Mouse (Mus musculus) right cerebral cortex, postnatal 4 days (tissue): Measurements from ENCODE around the gene 1700069L16Rik.

Source experiments
- DNase-seq: peaks from one replicate; pipeline ENCODE4 v3.0.0-alpha.2; 2022

The 1700069L16Rik gene

DNA sequence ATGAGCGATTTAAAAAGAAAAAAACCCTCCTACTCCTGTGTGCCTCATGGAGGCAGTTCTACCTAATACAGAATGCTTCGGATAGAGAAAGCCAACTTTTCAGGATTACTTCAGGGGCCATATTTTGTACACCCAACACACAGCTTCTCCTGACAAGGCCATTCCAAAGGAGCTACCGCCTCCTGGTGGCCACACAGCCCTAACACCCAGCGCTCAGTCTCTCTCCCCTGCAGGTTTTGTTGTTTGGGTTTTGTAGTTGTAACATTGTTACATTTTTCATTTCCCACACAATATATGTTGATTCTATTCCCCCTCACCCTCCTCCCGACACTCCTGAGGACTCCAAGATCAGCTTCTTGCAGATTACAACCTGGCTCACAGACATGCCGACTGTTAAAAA, 7.6 kb upstream of the 1700069L16Rik start:
- peak; percentile 87 for DNase-seq

DNA sequence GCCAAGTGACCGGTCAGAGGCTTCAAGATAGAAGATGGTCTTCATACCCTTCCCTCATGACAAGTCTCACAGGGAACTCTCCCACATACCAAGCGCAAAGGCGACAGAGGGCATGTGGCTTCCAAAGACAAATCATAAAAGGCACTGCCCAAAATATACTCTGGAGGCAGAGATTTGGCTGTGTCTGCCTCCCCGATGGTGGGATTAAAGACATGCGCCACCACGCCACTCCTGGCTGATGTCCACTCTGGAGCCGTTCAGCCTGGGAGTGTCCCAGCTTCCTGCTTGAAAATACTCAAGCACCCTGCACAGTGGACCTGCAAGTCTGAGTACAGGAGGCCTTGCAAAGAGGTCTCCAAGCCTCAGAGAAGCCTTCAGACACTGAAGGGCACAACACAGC, 6.6 kb upstream of the 1700069L16Rik start:
- DNase-seq = no peak

DNA sequence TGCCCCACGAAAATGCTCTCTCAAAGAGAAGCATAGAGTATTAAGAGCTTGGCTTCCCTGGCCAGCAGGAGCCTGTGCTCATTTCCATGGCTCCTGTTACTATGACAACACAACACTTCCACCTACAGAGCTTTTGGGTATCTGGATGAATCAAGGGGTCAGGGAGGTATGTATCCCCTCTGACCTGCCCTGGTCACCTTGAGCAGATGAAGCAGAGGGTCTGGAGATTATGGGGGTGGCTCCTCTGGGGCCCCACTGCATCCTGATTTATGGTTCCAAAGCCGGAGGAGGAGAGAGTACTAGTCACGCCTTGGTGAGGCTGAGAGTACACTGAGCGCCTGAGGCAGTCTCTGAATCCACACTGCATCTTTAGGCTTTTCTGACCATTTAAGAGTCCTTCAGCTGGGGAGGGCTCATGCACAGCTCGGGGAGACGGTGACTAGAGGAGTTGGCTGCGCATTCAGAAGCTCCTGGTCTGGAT, 6.1 kb upstream of the 1700069L16Rik start:
- no peak for DNase-seq

DNA sequence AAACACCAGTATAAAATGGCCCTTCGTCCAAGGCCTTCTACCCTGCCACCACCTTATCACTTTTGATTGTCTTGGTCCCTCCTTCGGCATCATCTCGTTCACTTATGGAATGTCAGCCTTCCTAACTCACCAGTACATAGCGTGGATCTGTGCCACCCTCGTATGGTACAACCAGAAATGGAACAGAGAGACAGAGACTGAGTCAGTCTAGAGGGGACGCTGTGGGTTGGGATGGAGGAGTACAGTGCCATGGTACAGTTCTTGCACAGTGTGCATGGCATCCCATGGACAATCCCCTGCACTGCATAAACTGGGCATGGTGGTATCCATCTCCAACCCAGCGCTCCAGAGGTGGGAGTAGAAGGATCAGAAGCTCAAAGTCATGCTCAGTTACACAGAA, 4.1 kb upstream of the 1700069L16Rik start:
- DNase-seq = no peak

DNA sequence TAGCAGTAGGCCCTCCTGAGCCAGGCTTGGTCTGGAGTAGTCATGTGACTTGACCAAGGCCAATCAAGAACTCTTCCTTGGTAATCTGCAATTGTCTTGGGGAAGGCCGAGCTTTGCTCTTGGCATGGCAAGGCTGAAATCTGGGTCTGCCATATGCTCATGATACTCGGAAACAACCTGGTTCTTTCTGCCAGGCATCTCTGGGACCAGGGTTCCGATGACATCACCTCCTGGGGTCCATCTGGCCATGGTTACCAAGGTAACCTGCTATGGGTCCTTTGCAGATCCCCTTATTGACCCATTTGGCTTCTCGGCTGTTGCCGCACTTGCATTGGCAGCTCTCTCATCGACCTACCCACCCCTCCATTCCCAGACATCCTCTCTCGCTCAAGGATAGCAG, 3.4 kb upstream of the 1700069L16Rik start:
- no peak for DNase-seq

DNA sequence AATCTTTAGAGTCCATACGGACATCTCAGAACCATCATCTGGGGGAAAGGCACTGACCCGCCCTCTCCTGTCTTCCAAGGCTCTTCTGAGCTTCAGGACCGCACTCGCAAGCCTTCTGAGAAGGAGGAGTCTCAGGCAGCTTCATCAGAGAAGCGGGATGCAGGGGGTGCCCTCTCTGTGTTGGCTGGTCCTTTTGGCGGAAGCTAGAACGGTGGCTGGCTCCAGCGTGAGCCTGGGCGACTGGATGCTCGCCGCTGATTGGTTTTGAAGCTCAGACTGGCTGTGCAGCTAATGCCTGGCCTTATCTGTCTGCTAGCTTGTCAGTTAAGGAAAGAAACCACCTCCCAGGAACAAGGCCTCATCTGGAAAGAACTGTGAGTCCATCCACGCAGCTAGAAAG, 2.7 kb upstream of the 1700069L16Rik start:
- DNase-seq = no peak

DNA sequence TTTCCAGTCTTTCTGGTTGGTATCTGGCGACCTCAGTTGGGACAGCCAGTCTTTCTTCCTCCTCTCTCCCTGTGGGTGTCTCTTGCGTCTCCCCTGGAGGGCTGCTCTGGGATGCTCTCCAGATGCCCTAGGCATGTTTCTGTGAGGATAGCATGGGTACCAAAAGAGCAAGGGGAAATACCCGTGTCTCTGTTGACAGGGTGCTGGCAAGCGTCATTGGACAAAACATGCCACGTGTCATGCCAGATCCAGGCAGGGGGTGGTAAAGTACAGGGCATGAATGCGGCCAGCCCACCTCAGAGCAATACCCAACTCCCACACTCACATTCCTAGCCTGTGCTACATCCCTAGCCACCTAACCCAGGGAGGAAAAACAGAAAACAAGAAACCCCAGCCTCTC, 2.0 kb upstream of the 1700069L16Rik start:
- no peak for DNase-seq

DNA sequence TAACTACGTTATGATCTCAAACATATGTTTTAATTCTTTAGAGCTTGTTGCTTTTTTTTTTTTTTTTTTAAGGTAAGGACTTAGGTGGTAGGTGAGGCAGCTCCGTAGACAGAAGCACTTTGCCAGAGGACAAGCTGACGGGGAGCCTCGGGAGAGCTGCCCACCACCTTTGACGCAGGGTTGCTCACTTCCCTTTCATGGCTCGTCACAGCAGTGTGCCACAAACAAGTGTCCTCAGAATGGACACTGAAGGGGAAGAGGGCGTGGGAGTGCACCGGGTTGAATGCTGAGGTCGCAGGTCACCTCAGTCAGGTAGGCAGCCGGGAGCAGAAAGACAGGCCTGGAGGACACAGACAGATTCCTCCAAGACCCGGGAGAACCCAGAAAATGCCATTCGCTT, 845 bp upstream of the 1700069L16Rik start:
- no peak for DNase-seq

DNA sequence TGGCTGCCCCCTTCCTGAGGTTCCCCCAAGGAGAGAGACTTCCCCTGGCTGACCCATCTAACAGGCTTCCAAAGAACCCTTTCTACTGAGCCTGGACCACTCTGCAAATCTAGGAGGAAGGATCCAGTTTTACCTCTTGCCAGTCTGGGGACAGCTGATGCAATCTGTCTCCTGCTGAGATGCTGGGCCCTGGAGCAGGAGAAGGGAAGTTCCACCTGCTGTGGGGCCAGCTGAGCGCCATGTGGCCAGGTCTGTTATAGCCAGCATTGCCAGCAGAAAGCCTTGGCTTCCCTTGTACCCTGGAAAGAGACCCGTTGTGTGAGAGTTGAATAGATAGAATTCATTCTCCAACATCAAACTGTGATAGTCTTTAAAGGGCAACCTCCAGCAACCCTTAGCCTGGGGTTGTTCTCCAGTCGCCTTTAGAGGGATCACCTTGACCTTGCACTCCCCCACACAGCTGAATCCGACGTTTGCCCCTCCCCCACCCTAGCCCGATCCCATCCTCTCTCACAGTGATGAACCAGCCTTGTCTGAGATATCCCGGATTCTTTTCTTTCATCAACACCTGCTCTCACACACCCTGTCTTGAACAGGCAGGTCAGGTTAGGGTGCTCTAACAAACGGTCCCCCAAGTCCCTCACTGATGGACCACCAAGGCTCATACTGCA, 870 bp downstream of the 1700069L16Rik start:
- DNase-seq = peak; percentile 33

DNA sequence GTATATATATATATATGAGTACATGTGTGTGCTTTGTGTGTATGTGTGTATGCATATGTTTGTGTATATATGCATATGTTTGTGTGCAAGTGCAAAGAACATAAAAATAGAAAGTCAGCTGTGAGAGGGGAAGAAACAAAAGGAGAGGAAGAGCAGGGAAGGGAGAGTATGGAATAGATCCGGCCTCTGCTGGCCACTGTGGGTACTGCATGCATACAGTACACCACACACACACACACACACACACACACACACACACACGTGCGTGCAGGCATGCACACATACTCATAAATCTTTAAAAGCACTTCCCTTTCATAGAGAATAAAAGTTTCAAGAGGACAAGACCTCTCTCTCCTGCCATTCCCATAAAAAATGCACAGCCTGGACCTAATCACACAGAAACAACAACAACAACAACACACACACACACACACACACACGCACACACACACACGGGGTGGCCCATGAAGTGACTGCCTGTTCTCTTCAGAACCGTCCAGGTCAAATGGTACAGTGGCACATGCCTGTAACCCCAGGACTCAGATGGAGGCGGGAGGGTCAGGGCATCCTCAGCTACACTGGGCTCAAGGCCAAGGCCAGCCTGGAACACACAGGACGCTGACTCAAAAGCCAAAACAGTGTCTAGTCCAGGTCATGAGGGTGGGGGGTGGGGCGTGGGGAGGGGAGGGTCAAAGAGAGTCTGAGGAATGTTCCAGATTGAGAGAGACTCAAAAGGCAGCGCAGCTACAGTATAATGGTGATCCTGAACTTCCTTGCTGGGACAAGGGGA, 2.2 kb downstream of the 1700069L16Rik start:
- peak; percentile 58 for DNase-seq

DNA sequence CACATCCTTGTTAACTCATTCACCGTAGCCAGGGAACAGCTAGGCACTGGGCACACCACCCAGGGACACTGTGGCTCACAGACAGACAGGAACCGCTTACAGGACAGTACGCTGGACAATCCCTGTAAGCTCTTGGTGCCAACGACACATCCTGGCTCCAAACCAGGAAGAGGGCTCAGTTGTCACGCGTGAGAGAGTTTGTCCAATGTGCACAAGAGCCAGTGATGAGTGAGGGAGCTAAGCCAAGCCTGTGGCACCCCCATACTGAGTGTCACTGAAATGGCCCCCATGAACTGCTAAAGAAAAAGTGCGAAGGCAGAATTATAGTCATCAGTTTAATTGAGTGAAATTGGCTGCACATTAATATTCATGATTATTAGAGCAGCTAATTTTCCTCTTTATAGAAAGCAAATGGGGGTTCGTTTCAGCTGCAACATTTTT, 5.3 kb downstream of the 1700069L16Rik start:
- DNase-seq = peak; percentile 15

DNA sequence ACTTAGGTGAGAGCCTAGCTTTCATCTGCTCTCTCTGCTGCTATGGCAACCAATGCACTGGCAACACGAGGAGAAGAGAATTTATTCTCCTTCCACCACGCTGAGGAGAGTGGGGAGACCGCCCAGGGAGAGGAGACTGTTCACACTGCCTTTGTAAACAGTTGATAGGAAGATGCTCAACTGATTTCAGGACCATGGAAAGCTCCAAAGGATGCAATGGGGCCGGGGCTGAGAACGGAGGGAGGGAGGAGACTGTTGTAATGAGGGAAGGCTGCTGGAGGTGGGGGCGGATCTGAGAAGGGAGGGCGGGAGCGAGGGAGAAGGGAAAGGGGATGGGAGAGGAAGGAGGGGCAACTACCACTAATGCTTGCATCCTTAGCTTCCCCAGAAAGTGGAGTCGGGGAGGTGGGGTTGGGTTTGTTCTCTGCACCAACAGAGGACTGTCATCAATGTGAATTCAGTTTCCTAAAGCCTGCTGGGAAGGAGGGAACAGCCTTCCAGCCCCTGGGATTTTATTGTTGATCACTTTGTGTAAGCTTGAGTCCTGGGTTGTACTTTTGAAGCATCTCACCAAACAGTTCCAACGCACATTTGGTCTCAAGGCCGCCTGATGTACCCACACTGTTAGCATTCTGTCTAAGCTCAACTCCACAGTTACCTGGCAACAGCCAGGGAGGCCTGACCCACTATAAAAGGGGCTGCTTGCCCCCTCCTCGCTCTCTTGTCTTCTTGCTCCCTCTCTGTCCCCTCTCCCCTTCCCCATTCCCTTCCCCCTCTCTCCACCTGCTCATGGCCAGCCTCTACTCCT, 7.8 kb downstream of the 1700069L16Rik start:
- DNase-seq = peak; percentile 60

DNA sequence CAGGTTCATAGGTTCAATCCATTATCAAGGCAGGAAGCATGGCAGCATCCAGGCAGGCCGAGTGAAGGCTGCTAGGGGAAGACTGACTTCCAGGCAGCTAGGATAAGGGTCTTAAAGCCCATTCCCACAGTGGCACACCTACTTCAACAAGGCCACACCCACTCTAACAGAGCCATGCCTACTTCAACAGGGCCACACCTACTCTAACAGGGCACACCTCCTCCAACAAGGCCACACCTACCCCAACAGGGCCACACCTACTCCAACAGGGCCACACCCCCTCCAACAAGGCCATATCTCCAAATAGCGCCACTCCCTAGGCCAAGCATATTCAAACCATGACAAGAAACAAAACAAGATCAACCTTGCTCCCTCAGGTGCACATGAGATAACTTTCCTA, 11.7 kb downstream of the 1700069L16Rik start:
- DNase-seq = no peak

DNA sequence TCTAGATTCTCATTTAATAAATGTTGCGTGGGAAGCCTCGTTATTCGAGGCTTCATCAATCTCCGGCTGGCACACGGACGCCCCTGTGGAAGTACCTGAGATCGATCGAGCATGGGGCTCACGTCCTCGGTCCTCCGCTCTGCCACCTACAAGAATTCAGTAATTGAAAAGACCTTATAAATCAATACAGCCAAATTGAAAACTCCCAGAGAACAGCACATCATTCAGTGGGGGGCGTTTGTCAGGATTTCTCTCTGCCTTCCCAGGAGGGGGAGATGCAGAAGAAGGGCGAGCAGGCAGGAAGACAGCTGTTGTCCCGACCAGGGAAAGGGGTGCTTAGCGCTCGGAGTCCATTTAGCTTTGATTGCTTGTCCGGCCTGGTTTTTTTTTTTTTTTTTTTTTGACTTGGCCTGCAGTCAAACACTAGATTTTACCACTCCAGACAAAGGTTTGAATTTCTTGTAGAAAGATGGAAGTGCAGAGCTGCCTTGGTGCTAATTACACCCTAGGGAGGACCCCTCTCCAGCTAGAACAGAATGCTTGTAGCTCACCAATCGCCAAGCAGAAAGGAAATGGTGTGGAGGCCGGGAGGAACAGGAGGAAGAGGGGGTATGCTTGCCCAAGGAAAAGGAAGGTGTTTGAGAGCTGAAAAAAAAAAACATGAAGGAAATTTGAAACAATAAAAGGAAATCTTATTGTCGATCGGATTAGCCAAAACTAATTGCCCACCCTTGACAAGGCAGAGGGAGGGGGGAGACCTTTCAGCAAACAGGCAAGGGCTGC, 20.6 kb downstream of the 1700069L16Rik start:
- DNase-seq = no peak

DNA sequence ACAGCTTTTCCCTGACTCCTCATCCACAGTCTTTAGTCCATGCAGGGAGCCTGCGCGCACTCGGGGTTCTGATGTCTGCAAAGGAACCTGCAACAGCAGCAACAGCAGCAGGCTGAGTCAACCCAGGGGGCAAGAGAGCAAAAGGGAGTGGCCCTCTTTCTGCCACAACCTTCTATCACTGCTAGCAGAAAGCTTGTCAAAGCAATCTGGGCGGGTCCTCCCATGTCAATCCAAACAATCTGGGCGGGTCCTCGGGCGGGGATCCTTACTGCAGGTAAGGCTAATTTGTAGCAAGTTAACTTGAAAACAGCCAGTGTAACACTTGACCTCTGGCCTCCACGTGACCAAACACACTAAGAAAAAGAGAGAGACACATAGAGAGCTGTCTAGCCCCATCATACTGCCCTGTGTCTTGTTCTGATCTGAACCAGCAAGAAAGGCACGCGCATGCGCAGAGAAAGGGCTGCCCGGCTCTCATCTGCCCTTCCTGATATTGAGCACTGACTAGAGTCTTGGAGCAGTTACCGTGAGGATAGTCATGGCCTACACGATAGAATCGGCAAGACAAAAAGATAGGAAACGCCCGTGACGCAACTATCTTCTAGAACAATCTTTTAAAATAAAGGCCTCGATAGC, 24.1 kb downstream of the 1700069L16Rik start:
- no peak for DNase-seq

DNA sequence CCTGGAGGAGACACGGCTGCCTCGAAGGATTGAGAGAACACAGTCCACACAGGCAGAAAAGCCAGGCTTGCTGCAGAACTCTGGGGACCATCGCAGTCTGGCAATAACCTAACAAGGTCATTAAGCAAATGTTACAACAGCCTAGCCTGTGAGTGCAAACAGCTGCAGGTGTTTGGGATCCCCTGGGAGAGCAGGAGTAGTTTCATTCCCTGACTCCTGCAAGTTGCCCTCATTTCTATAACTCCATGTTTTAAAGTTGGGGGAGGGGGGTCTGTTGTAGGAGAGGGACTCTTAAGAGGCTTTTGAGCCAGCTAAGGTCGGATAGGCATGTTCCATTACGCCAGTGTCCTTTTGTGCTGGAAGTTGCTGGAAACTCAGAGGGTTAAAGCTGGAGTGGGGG, 30.2 kb downstream of the 1700069L16Rik start:
- no peak for DNase-seq

DNA sequence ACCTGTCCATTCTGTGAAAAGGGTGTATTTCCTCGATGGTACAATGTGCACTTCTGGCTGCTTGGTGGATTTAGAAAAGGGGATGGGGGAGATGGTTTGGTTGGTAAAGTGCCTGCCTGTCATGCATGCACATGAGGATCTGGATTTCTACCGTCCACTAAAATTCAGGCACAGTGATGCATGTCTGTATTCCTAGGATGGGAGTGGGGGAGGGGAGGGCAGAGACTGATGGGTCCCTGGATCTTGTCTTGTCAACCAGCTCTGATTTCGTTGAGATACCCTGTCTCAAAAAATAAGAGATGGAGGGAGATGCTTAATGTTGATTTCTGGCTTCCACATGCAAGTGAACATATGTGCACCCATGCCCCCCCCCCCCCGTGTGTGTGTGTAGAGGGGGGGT, 30.6 kb downstream of the 1700069L16Rik start:
- no peak for DNase-seq

DNA sequence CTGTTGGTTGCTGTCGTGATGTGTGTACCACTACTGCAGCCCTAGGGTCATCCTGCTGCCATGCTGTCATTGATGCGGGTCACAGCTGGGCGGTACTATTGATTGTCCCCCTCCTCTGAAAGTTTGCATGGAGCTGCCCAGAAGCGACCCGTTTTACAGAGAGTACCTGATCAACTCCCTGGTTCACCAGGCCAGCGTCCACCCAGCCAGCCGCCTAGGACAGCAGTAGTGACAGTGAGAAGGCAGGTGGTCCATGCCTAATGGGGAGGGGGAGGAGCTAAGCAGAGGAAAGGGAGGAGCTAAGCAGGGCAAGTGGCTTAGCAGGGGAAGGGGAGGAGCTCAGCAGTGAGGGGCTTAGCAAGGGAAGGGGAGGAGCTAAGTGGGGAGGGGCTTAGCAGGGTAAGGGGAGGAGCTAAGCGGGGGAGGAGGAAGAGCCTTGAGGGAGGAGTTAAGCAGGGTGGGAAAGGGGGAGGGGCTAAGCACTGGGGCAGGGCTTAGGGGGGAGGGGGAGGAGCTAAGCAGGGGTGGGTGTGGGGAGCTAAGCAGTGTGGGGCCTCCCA, 31.3 kb downstream of the 1700069L16Rik start:
- no peak for DNase-seq

DNA sequence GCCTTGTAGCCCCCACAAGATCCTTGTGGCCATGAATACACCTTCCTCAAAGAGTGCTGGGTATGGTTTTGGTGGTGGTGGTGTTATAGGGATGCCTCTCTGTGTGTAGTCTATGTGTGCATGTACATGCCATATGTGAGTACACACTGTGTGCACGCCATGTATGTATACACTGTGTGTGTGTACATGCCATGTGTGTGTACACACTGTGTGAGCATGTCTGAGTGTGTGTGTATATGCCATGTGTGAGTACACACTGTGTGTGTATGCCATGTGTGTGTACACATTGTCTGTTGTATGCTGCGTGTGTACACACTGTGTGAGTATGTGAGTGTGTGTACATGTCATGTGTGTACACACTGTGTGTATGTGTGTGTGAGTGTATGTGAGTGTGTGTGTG, 33.7 kb downstream of the 1700069L16Rik start:
- DNase-seq = no peak

DNA sequence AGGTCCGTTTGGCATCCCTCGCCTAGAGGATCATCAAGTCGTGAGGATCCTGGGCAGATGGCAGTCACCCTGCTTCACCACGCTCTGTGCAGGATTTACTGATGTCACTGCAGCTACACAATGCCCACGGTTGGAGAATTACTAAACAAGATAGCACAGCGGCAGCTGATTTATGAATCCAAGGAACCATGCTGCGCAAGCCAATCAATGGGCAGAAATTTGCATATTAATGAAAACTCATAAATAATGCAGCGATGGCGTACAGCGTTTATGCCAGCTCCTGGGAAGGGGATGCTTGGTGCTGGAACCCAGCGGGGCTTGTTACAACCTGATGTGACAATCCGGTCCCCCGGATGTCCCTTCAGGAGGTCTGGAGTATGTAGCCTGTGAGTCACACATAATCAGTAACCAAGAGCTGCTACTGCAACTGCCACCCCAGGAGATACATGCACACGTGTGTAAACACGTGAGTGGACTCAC, 34.5 kb downstream of the 1700069L16Rik start:
- no peak for DNase-seq

DNA sequence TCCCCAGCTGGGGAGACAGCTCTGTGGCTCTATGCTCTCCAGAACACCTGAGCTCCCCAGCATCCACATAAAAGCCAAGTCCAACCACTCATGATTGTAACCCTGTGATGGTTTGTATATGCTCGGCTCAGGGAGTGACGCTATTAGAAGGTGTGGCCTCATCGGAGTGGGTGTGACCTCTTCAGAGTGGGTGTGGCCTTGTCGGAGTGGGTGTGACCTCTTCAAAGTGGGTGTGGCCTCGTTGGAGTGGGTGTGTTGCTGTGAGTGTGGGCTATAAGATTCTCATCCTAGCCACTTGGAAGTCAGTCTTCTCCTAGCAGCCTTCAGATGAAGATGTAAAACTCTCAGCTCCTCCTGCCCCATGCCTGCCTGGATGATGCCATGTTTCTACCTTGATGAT, 37.1 kb downstream of the 1700069L16Rik start:
- DNase-seq = no peak

DNA sequence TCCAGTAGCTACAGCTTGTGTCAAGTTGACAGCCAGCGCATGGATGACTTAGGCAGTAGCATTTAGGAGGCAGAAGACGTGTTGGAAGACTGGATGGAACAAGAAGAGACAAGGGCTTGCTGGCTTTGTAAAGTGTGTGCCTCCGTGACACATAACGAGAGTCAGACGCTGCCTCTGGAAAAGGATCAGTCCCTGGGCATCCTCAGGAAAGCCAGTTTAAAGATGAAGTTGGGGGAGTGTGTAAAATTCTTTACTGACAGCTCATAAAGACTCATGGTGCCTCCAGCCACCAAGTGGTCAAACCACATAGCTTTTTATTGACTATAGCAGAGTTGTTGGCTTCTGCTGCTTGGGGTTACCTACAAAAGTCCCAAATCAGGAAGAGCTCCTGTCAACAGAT, 39.1 kb downstream of the 1700069L16Rik start:
- no peak for DNase-seq
